Mouse (Mus musculus) kidney, postnatal 14 days (tissue): Measurements from ENCODE around the gene Ip6k1.
"Not testable (repeated sequence)": the region's sequence is repeated elsewhere in the genome, so short reads cannot be mapped to it uniquely, and the experiment has no call there.

Experiments used
- DNase-seq: peaks from one replicate; pipeline ENCODE4 v3.0.0; 2022; ENCODE audit warnings: mixed read lengths

Gene Ip6k1

DNA sequence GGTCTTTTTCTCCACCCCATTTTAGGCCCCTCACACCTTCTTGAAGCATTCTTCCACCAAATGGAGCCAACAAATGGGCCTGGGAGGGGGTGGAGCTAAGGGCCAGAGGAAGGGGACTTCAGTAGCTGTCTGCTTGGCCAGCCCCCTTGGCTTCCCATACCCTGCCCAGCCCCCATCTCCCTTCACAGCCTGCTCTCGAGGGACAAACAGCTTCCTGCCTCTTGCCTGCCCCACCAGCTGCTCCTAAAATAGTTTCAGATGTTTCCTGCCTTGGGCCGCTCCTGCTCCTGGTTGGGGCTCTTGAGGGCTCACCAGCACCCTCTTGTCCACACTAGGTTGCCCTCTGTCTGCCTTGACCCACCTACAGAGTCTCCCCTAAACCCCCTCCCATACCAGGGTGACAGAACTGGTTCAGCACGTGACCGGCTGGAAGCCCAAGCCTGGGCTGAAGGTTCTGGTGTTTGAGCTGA is 18.8 kb upstream of the Ip6k1 start:
- DNase-seq: peak; percentile 93

DNA sequence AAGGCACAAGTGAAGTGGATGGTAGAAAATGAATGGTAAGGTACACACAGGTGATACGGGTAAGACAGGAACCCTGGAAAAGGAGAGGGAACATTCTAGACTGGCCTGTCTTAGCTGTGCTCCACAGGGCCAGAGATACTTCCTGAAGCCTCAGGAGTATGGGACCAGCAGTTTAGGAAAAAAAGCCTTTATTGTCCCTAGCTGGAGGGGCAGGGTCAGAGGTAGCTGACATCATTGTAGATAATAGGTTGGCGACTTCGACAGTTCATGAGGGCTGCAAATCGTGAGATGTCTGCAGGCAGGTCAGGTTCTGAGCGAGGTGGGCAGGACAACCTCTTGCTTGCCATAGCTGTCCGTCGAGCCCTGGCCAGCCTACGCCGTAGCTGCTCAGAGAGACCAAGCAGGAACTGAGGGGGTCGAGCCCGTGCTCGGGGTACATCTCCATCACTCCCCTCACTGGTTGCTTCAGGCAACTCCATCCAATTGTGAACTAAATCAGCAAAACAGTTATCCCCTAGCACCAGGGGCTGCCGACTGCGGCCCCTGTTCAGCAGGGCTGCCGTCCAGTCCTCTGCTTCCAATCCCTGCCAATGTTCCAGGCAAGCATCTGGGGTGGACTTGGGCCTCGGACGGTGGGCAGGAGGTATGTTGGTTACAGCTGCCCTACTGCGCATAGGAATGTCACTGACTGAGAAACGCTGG is 18.1 kb upstream of the Ip6k1 start:
- DNase-seq: peak; percentile 33

DNA sequence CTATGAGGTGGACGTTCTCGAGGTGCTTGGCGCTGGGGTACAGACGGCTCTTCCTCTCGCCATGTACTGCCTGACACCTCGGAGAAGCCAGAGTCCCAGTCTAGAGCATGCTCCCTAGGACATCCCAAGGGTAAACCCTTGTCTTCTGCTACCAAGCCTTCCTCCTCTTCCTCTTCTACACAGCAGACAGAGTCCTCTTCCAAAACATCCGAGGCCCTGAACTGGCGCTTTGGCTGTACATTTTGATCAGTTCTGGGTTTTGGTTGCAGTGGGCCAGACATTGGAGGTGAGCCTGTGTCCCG is 17.6 kb upstream of the Ip6k1 start:
- peak; percentile 17 for DNase-seq

DNA sequence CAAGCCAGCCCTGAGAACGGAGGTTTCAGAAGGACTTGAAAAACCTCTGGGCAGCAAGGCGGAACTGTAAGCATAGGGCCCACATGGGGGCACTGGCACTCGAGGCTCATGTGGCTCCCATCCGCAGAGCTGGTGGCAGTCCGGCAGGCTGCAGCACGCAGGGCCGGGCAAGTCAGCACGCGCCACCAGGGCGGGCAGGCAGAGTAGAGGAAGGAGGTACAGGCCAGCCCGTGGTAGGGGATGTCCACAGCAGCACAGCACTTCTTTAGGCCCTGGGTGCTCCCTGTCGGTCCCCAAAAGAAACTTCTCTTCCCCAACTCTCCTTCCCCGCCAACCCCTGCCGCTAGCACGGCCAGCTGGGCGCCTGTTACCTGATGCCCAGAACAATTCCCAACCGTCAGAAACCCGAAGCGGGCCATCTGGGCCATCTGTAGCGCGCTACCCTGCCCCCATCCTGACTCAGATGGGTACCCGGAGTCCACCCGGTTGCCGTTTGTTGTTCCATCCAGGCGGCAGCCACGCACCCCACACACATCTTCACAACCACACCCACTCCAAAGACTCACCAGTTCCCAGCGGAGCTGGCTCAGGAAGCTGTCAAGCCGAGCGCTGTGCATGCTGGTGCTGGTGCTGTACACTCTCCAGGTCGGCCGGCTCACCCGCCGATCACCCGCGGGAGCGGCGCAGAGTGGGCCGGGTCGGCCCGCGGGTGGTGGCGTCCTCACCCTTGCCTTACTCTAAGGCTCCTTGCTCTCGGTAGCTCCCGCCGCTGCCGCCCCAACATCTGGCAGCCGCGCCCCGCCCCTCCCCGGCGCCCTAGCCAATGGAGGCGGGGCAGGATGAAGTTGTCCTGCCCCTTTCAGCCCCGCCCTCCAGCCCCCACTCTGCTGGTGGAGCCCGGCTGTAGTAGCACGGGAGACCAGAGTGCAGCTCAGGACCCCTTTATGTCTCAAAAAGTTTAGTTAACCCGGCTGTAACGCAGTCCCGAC is 16.9 kb upstream of the Ip6k1 start, which contains the start of gene Inka1:
Inka1 (minus strand) TSS at position 749 of the 989 bp plus-strand sequence.
- peak; percentile 94 for DNase-seq

DNA sequence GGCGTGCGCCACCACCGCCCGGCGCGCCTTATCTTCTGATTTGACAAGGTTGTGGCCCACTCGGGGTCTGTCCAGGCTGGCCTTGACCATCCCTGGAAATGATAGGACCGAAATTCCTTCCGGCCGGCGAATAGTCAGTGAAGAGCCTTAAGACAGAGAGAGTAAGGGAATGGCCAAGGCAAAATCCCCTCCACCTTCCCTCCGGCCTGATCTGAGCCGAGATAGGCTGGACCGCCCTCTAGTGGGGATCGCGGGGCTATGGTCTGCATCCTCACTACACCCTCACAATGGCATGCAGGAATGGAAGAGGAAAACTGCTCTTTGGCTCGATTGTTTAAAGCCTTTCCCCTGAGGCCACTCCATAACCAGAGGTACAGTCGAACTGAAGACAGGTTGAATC is 15.9 kb upstream of the Ip6k1 start:
- peak; percentile 87 for DNase-seq

DNA sequence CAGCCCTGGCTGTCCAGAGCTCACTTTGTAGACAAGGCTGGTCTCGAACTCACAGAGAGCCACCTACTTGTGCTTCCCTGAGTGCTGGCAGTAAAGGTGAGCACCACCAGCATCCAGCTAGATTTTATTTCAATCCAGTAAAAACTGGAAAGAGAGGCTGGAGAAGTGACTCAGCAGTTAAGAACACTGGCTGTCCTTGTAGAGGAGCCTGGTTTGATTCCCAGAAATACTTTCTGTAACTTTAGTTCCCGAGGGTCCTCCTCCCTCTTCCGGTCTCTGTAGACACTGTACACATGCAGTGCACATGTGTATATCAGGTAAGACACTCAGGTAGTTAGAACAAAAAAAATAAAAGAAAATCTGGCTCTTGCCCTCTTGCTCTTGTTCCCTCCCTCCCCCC is 14.4 kb upstream of the Ip6k1 start:
- DNase-seq: no peak

DNA sequence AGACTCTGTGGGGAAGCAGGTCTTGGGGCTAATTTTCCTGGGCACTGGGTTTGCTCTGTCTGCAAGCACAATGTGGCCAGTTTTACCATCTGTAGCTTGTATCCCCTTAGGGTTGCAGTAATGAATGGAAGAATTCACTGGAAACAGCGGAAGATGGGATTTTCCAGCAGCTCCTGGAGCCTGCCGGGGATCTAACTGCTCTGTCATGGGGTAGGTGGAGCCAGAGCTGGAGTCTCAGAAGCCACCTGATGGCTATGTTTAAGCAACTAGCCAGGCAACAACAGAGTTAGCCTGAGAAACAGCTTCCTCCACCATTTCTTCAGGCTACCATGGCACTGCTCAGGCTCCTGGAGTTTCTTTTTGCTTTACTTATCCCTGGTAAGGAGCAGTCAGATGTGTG is 10.1 kb upstream of the Ip6k1 start, which contains the start of gene Cdhr4:
Cdhr4 (plus strand) TSS at position 301 of the 400 bp plus-strand sequence.
- no peak for DNase-seq

DNA sequence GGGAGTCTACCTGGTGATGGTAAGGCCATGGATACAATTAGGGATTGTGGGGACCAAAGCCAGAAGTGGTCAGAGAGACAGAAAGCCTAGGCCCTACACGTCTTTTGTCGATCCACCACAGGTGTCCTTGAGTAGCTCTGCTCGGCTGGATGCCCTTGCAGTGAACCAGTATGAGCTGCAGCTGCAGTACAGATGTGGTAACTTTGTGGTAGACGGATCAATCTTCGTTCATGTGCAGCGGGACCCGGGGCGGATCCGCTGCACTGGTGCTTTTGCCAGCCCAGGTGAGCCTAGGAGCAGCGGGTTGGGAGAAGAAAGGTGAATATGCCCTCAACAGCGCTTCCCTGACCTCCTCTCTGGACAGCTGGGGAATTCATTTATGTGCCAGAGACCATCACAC is 9.3 kb upstream of the Ip6k1 start:
- DNase-seq: no peak

DNA sequence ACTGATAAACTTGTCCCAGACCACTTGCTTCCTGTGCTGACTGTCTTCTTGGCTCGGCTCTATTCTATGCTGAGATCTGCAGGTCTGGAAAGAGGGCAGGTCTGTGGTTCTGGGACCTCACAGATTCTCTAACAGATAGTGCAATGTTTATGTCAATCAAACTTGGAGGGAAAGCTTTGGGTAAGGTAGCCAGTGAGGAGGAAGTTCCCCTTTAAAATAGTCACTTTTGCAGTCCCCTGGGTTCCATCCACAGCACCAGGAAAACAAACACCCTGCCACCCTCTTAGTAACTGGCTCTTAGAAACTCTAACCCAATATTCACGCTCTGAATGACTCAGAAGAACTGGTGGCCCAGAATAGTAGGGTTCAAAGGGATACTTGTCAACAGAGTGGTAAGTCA is 7.8 kb upstream of the Ip6k1 start:
- DNase-seq: no peak

DNA sequence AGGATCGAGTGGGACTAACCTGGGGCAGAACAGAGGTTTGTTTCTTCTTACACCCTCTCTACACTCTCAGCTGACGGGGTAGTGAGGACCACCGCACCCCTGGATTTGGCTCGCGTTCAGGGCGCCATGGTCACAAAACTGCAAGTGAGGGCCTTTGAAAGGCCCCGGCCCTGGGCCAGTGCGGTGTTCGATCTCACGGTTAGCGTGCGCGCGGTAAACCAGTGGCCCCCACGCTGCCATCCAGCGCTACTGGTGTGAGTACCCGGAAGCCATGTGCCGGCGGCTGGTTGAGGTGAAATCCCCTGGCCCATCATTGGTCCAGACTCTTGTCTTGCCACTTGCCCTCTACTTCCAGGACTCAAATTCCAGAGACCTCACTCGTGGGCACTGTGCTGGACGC is 6.8 kb upstream of the Ip6k1 start:
- no peak for DNase-seq

DNA sequence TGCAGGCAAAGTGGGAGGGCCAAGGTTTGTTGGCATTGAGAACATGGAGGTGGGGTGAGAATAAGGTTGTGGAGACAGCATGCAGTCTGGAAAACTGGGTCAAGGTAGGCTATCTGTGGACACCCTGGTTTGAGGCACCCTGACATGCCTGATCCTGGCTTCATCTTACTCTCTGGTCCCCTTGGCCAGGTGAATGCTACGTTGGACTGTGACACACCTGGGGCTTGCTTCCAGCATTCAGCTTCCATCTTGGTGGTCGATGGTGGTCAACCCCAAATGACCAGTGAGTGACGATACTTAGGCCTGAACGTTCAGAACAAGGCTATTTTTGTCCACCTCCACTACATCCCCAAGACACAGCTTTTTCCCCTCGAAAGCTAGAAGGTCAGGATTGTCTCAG is 6.3 kb upstream of the Ip6k1 start, which contains the start of gene Gm20662:
Gm20662 (plus strand) TSS at position 301 of the 400 bp plus-strand sequence.
- DNase-seq: no peak

DNA sequence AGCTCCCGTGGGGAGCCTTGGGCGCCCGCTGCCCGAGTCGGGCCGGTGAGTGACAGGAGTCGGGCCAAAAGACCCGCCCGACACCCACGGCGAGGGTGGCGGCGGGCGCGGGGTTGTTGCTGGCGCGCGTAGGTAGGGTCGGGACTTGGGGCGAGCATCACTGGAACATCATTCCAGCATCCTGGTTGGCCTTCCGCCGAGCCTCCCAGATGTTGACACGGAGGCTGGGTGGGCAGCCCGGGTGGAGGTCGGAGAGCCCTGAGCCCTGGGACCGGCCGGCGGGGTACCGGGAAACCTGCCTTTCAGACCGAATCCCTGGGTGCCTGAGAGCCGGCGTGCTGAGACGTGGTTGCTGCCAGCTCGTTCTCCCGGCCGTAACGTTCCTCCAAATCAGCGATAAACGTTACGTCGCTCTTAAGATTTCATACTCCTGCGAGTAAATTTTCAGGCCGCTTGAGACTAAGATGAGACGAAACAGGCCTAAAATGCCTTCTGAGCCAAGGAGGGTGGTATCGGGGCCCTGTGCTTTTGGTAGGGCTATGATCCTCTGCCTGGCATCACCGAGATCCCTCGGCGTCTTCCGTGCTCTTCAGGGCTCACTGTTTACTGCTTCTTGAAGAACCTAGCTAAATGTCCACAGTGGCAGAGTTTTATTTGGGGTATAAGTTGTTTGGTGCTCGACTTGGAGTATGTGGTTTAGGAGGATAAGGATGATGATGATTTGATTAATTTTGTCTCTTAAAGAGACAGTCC is 653 bp downstream of the Ip6k1 start:
- DNase-seq: no peak

DNA sequence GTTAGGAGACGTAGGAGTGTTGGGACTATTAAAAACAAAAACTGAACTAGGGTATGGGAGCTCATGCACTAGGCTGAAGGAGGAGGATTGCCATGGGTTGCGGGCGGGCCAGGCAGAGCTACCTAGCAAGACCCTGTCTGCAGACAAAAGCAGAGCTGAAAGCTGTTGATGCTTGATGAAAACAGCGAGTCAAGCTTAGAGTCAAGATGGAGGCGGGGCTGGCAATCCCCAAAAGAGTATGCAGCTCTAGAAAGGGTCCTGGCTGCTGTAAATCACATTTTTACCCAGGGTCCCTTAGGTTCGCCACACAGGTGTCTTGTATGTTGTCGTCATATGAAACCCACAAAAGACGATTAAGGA is 1.2 kb downstream of the Ip6k1 start:
- DNase-seq: peak; percentile 14

DNA sequence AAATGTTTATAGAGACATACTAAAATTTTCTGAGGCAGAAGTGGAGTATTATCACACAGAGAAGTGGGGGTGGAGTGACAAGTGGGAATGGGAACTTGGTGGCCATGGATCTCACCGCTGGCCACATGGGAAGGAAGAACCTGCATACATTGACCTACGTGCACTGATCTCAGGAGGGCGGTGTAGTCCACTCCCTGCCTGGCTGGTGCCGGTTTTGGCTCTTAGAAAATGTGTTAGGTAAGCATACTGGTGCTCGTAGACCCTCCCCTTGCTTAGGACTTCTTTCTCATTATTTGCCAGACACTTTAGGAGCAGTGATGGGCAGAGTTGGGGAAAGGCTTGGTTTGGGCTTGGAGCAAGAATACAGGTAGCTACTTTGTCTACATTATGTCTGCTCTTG is 5.7 kb downstream of the Ip6k1 start:
- peak; percentile 9 for DNase-seq

DNA sequence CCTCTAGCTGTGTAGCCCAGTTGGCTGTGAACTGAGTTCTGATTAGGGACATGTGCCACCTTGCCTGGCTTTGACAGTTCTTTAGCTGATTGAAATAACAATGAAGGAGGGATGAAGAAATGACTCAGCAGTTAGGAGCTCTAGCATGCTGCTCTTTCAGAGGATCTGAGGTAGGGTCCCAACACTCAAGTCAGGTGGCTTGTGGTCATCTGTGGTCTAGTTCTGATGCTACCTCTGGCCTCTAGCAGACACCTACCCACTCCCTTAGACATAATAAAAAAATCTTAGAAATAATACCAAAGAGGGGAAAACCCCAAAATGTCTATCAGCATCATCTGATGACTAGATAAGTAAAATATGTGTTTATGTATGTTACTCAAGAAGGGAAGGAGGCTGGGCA is 8.1 kb downstream of the Ip6k1 start:
- DNase-seq: no peak

DNA sequence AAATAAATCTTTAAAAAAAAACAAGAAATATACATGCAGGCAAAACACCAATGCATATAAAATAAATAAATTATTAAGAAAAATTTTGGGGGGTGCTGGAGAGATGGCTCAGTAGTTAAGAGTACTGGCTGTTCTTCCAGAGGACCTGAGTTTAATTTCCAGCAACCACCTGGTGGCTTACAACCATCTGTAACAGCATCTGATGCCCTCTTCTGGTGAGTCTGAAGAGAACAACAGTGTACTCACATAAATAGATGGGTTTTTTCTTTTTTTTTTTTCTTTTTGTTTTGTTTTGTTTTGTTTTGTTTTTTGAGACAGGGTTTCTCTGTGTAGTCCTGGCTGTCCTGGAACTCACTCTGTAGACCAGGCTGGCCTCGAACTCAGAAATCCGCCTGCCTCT is 11.3 kb downstream of the Ip6k1 start:
- DNase-seq: not testable (repeated sequence)

DNA sequence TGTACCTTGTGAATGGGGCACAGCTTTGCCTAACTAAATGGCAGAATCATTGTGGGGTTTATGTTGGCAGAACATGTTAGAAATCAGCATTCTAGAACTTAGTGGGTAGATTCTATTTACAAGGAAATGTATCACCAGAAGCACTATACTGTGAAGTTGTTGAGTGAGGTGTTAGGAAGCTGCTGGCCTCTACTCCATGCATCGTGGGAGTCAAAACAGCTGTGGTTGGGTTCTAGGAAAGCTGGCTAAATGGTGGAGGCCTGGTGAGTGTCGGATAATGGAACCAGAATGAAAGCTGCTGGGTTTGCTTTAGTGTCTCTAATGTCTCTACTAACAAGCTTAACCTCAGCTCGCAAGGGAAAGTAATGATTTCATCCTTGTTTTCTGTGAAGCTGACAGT is 14.8 kb downstream of the Ip6k1 start:
- no peak for DNase-seq

DNA sequence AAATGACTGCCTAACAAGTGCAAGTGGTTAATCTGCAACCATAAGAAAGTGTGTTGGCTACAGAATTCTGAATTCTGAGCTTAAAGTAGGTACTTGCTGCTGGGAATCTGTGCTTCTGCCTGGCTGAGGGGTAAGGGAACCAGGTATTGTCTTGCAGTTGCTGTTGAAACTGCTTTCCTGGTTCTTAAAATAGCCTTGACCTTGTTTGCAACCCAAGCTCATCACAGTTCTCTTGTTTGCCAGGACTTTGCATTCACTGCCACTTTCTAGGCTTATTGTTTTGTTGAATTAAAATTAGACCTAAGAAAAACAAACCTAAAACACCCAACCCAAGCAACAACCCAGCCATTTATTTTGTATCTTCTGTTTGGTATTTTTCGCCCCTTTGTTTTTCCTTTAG is 18.4 kb downstream of the Ip6k1 start:
- no peak for DNase-seq

DNA sequence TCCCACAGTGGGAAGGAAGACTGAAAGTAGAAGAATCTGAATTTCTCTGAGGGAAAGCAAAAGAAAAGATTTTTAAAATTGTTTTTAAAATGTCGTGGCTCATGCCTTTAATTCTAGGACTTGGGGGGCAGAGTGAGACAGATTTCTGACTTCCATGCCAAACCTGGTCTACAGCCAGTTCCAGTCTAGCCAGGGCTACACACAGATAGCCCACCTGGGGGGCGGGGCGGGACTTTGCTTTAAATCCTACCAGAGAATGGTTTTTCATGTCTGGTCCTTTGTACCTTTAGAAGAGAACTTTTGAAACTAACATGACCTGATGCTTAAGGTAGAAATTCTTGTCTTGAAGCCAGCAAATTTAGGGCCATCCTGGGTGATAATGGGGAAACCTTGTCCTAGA is 20.9 kb downstream of the Ip6k1 start:
- DNase-seq: no peak

DNA sequence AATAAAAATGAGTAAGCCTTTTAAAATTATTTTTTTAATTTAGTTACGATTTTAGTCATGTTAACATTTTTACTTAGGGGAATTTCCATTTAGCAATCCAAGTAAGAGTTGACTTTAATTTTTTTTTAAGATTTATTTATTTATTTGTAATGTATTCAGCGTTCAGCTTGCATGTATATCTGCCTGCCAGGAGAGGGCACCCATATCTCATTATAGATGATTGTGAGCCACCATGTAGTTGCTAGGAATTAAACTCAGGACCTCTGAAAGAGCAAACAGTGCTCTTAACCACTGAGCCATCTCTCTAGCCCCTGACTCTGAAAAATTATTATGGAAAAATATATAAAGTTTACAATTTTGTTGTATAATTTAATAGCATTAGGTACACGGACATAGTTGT is 24.3 kb downstream of the Ip6k1 start:
- no peak for DNase-seq

DNA sequence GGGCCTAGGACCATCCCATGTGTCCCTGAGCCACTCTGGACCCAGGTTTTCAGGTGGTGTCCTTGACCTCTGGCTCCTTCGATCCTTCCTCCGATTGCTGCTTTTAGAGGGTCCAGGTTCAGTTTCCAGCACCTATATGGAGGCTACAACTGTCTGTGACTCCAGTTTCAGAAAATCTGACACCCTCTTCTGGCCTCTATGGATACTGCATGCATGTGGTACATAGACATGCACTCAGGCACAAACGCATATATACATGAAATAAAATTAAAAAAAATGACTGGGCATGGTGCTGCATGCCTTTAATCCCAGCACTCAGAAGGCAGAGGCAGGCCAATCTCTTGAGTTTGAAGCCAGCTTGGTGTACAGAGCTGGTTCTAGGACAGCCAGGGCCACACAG is 25.6 kb downstream of the Ip6k1 start:
- DNase-seq: no peak

DNA sequence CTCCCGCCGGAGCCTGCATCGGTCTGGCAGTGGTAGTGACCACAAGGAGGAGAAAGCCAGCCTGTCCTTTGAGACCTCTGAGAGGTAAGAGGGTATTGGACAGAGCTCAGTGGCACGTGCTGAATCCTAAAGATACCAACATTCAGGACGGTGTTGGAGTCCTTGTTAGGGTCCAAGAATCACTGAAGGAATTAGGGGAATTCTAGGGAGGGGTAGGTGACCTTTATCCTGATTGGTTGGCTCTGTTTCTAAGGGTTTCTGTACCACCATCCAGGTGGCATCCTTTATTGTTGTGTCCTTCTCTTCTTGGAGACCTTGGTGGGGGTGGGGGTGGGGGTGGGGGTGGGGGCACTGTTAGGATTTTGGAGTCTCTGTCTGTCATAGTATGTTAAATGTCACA is 29.8 kb downstream of the Ip6k1 start:
- no peak for DNase-seq
